Mouse (Mus musculus) MEL (cell line): Measurements from ENCODE around the gene Zfp36l1.

Experiments
- CHD2 ChIP-seq: IDR thresholded peaks from 2 replicates; pipeline ENCODE4 v1.6.1; 2011; ENCODE audit warnings: low read length, improper control_type of control experiment
- CTCF ChIP-seq, 3 experiments: IDR thresholded peaks in 2 of 3; conservative IDR thresholded peaks in 1 of 3; 2 replicates each; pipeline ENCODE4 v1.5.1; 2011 to 2012; ENCODE audit warnings: low read length in 3 of 3, low read depth in 2 of 3, mild to moderate bottlenecking in 2 of 3, improper control_type of control experiment in 1 of 3, inconsistent platforms in 1 of 3, mixed read lengths in 1 of 3, moderate library complexity in 1 of 3; ENCODE audit not compliant: control insufficient read depth in 1 of 3, insufficient read depth in 1 of 3, poor library complexity in 1 of 3, severe bottlenecking in 1 of 3
- E2F4 ChIP-seq: IDR thresholded peaks from 2 replicates; pipeline ENCODE4 v1.6.1; 2011; ENCODE audit warnings: low read depth, low read length, improper control_type of control experiment, borderline replicate concordance
- EP300 ChIP-seq, 2 experiments: IDR thresholded peaks; 2 replicates each; pipeline ENCODE4 v1.6.1; 2011; ENCODE audit warnings: improper control_type of control experiment in 2 of 2, low read length in 2 of 2, low read depth in 1 of 2, mild to moderate bottlenecking in 1 of 2
- HCFC1 ChIP-seq: IDR thresholded peaks from 2 replicates; pipeline ENCODE4 v1.6.1; 2012; ENCODE audit warnings: low read depth, mild to moderate bottlenecking, inconsistent platforms, low read length, improper control_type of control experiment, moderate library complexity
- KAT2A ChIP-seq: conservative IDR thresholded peaks from 2 replicates; pipeline ENCODE4 v1.6.1; 2012; ENCODE audit warnings: low read depth, low read length, improper control_type of control experiment, inconsistent platforms
- MAX ChIP-seq: IDR thresholded peaks from 2 replicates; pipeline ENCODE4 v1.6.1; 2011; ENCODE audit warnings: low read length, improper control_type of control experiment
- NELFE ChIP-seq: IDR thresholded peaks from 2 replicates; pipeline ENCODE4 v1.6.1; 2011; ENCODE audit warnings: low read depth, low read length, improper control_type of control experiment
- POLR2A ChIP-seq, 2 experiments: IDR thresholded peaks; 2 replicates each; pipeline ENCODE4 v1.6.1; 2011 to 2012; ENCODE audit warnings: low read length in 2 of 2, mild to moderate bottlenecking in 2 of 2, control low read depth in 1 of 2, improper control_type of control experiment in 1 of 2, low read depth in 1 of 2, moderate library complexity in 1 of 2; ENCODE audit not compliant: control insufficient read depth in 1 of 2, insufficient read depth in 1 of 2, poor library complexity in 1 of 2
- TBP ChIP-seq: IDR thresholded peaks from 2 replicates; pipeline ENCODE4 v1.8.0; 2011; ENCODE audit warnings: low read depth, low read length, improper control_type of control experiment
- USF1 ChIP-seq: IDR thresholded peaks from 2 replicates; pipeline ENCODE4 v1.6.1; 2014; ENCODE audit warnings: low read depth, mild to moderate bottlenecking, inconsistent platforms, low read length, improper control_type of control experiment, moderate library complexity
- ZC3H11A ChIP-seq: IDR thresholded peaks from 2 replicates; pipeline ENCODE4 v1.6.1; 2012; ENCODE audit warnings: low read depth, mild to moderate bottlenecking, inconsistent platforms, low read length, improper control_type of control experiment
- ZNF384 ChIP-seq: IDR thresholded peaks from 2 replicates; pipeline ENCODE4 v1.6.1; 2012; ENCODE audit warnings: low read depth, mild to moderate bottlenecking, inconsistent platforms, low read length, improper control_type of control experiment

GRCm38 (mm10) chr12:80132250-80133003 is 19.6 kb upstream of the Zfp36l1 start:
- TF ChIP-seq CTCF (IDR thresholded peaks at IDR 0.05 in 2 of 3, conservative IDR thresholded peaks at IDR 0.05 in 1 of 3; ENCODE audit: control insufficient read depth in 1 of 3, insufficient read depth in 1 of 3, low read depth in 2 of 3, low read length in 3 of 3, poor library complexity in 1 of 3, severe bottlenecking in 1 of 3): peak; percentile 76 to 98 (median 96)
- no peak for TF ChIP-seq HCFC1
- peak; percentile 92 for TF ChIP-seq ZC3H11A
- TF ChIP-seq ZNF384: no peak
- peak in 1 of 2 experiments; percentile 6; a peak in 1 of 4 replicates for TF ChIP-seq EP300 (IDR thresholded peaks at IDR 0.05; ENCODE audit: low read depth in 1 of 2, low read length in 2 of 2)
- TF ChIP-seq TBP: no peak
- TF ChIP-seq KAT2A: no peak
- TF ChIP-seq CHD2: no peak
- TF ChIP-seq NELFE: peak; percentile 14; the same call in 1 of the 2 replicates
- 0 out of 2 replicates have a peak, but pooled peaks have one; percentile 13 for TF ChIP-seq USF1
- TF ChIP-seq POLR2A (IDR thresholded peaks at IDR 0.05; ENCODE audit: control insufficient read depth in 1 of 2, insufficient read depth in 1 of 2, low read depth in 1 of 2, low read length in 2 of 2, poor library complexity in 1 of 2): peak; percentile 46 to 58; a peak in 2 of 4 replicates
- TF ChIP-seq E2F4: no peak
- TF ChIP-seq MAX: no peak; the same call in 1 of the 2 replicates
